Comparison of ENCODE assay signal across 8 mouse cellular contexts in genomic region chr17:48416425-48417195, GRCm38 (mm10). TPM values are rescaled to one million over a fixed set of nuclear protein-coding genes. Genes with fewer than 3 reads are reported as not detected.
DNase-seq lines count a peak whose midpoint lies in the region; ATAC-seq and TF ChIP-seq lines count a peak whose summit lies in the region.

No protein-coding gene starts in this region.

- WGBS in heart, adult 2 months, result 58% methylated on average over 14 of the region's 14 CpGs
- 89% methylated on average over 14 of the region's 14 CpGs for WGBS in forebrain, postnatal 0 days
- WGBS in intestine, embryonic 16.5 days, result 80% methylated on average over 14 of the region's 14 CpGs
- WGBS in limb, embryonic 13.5 days, result 90% methylated on average over 14 of the region's 14 CpGs
- 93% methylated on average over 14 of the region's 14 CpGs for WGBS in midbrain, embryonic 14.5 days
- WGBS in stomach, embryonic 16.5 days, result 74% methylated on average over 14 of the region's 14 CpGs

- TF ChIP-seq POLR2A in heart, adult 2 months (IDR thresholded peaks at IDR 0.05; ENCODE audit: insufficient read depth, low read depth, low read length), result no peak

- no peak overlapping the region; the same call in 1 of the 2 replicates for H3K27ac ChIP-seq in heart, adult 2 months
- H3K27ac ChIP-seq in forebrain, postnatal 0 days (ENCODE audit: low read depth, low read length), result no peak overlapping the region
- H3K27ac ChIP-seq in intestine, embryonic 16.5 days (ENCODE audit: low read length), result no peak overlapping the region
- no peak overlapping the region for H3K27ac ChIP-seq in limb, embryonic 13.5 days
- H3K27ac ChIP-seq in midbrain, embryonic 14.5 days (replicated peaks; ENCODE audit: low read depth, low read length), result 0 out of 2 replicates have a peak overlapping the region, but pooled peaks have one; percentile 6
- no peak overlapping the region for H3K27ac ChIP-seq in stomach, embryonic 16.5 days (ENCODE audit: low read length)

- no peaks in the 10 kb centered on the region for H3K79me2 ChIP-seq in heart, adult 2 months (replicated peaks; ENCODE audit: control insufficient read depth, insufficient read depth, low read length)

- no peaks in the 10 kb centered on the region for H3K9me3 ChIP-seq in forebrain, postnatal 0 days (ENCODE audit: low read length)
- H3K9me3 ChIP-seq in intestine, embryonic 16.5 days (ENCODE audit: control insufficient read depth, low read length), result no peaks in the 10 kb centered on the region
- H3K9me3 ChIP-seq in limb, embryonic 13.5 days, result no peaks in the 10 kb centered on the region
- H3K9me3 ChIP-seq in midbrain, embryonic 14.5 days (ENCODE audit: control insufficient read depth, low read length), result no peaks in the 10 kb centered on the region
- H3K9me3 ChIP-seq in stomach, embryonic 16.5 days (replicated peaks; ENCODE audit: control insufficient read depth, low read length), result no peaks in the 10 kb centered on the region

- no peak overlapping the region for H3K4me2 ChIP-seq in forebrain, postnatal 0 days (ENCODE audit: low read depth)
- no peak overlapping the region for H3K4me2 ChIP-seq in intestine, embryonic 16.5 days (ENCODE audit: low read depth, low read length)
- no peak overlapping the region for H3K4me2 ChIP-seq in limb, embryonic 13.5 days (replicated peaks)
- H3K4me2 ChIP-seq in midbrain, embryonic 14.5 days (ENCODE audit: low read length), result no peak overlapping the region
- H3K4me2 ChIP-seq in stomach, embryonic 16.5 days (ENCODE audit: low read depth, low read length), result no peak overlapping the region

- peak; percentile 53 to 70 for DNase-seq in heart, adult 2 months
- DNase-seq in heart, postnatal 25 days (ENCODE audit: low spot score), result no peak
- peak; percentile 70 for DNase-seq in brain, adult 2 months (ENCODE audit: low read depth, low spot score)
- DNase-seq in forebrain, postnatal 0 days, result peak; percentile 88
- DNase-seq in midbrain, embryonic 14.5 days, result peak; percentile 90

- H3K4me3 ChIP-seq in heart, adult 2 months, result no peak overlapping the region
- no peak overlapping the region for H3K4me3 ChIP-seq in forebrain, postnatal 0 days (ENCODE audit: low read depth, low read length)
- no peak overlapping the region for H3K4me3 ChIP-seq in intestine, embryonic 16.5 days (ENCODE audit: low read length)
- H3K4me3 ChIP-seq in limb, embryonic 13.5 days, result no peak overlapping the region
- no peak overlapping the region for H3K4me3 ChIP-seq in midbrain, embryonic 14.5 days (replicated peaks; ENCODE audit: low read depth, low read length)
- no peak overlapping the region for H3K4me3 ChIP-seq in stomach, embryonic 16.5 days (replicated peaks; ENCODE audit: low read length)

- peak; percentile 85 for TF ChIP-seq CTCF in heart, adult 2 months (IDR thresholded peaks at IDR 0.05)
- TF ChIP-seq CTCF in forebrain, postnatal 0 days (IDR thresholded peaks at IDR 0.05; ENCODE audit: low read depth), result peak; percentile 78

- peaks cover 4% of the 10 kb centered on the region; the same call in 1 of the 2 replicates for H3K36me3 ChIP-seq in heart, adult 2 months (ENCODE audit: control insufficient read depth, insufficient read depth, low read length)
- peaks cover 12% of the 10 kb centered on the region for H3K36me3 ChIP-seq in forebrain, postnatal 0 days (ENCODE audit: insufficient read depth)
- peaks cover 13% of the 10 kb centered on the region for H3K36me3 ChIP-seq in intestine, embryonic 16.5 days (ENCODE audit: control insufficient read depth, insufficient read depth, low read length)
- peaks cover 56% of the 10 kb centered on the region for H3K36me3 ChIP-seq in limb, embryonic 13.5 days
- H3K36me3 ChIP-seq in midbrain, embryonic 14.5 days (ENCODE audit: control insufficient read depth, insufficient read depth, low read length), result peaks cover 23% of the 10 kb centered on the region
- 0 out of 2 replicates have a peak, but pooled peaks cover 6% of the 10 kb centered on the region for H3K36me3 ChIP-seq in stomach, embryonic 16.5 days (ENCODE audit: control insufficient read depth, insufficient read depth, low read length)

- no peak overlapping the region for H3K9ac ChIP-seq in heart, adult 2 months (ENCODE audit: low read depth, low read length)
- no peak overlapping the region for H3K9ac ChIP-seq in forebrain, postnatal 0 days
- H3K9ac ChIP-seq in intestine, embryonic 16.5 days (ENCODE audit: low read depth, low read length), result no peak overlapping the region
- no peak overlapping the region for H3K9ac ChIP-seq in limb, embryonic 13.5 days
- H3K9ac ChIP-seq in midbrain, embryonic 14.5 days (replicated peaks; ENCODE audit: low read length), result no peak overlapping the region
- no peak overlapping the region for H3K9ac ChIP-seq in stomach, embryonic 16.5 days (ENCODE audit: low read length)

- 0 out of 2 replicates have a peak, but pooled peaks have one; percentile 15 for TF ChIP-seq EP300 in heart, adult 2 months (IDR thresholded peaks at IDR 0.05; ENCODE audit: insufficient read depth, low read depth, low read length)

- peaks cover 2% of the 10 kb centered on the region; the same call in 1 of the 2 replicates for H3K4me1 ChIP-seq in heart, adult 2 months (ENCODE audit: control insufficient read depth, insufficient read depth, low read length)
- H3K4me1 ChIP-seq in forebrain, postnatal 0 days (ENCODE audit: insufficient read depth), result no peaks in the 10 kb centered on the region
- peaks cover 12% of the 10 kb centered on the region; the same call in 1 of the 2 replicates for H3K4me1 ChIP-seq in intestine, embryonic 16.5 days (ENCODE audit: control insufficient read depth, insufficient read depth, low read length)
- H3K4me1 ChIP-seq in limb, embryonic 13.5 days, result peaks cover 7% of the 10 kb centered on the region
- H3K4me1 ChIP-seq in midbrain, embryonic 14.5 days (ENCODE audit: control insufficient read depth, insufficient read depth, low read length), result peaks cover 2% of the 10 kb centered on the region
- peaks cover 14% of the 10 kb centered on the region for H3K4me1 ChIP-seq in stomach, embryonic 16.5 days (ENCODE audit: control insufficient read depth, insufficient read depth, low read length)

- H3K27me3 ChIP-seq in heart, adult 2 months (ENCODE audit: control insufficient read depth, insufficient read depth, low read length), result no peaks in the 10 kb centered on the region
- H3K27me3 ChIP-seq in forebrain, postnatal 0 days (ENCODE audit: insufficient read depth, low read length), result no peaks in the 10 kb centered on the region
- H3K27me3 ChIP-seq in intestine, embryonic 16.5 days (replicated peaks; ENCODE audit: control insufficient read depth, insufficient read depth, low read length), result no peaks in the 10 kb centered on the region
- H3K27me3 ChIP-seq in limb, embryonic 13.5 days, result no peaks in the 10 kb centered on the region
- no peaks in the 10 kb centered on the region for H3K27me3 ChIP-seq in midbrain, embryonic 14.5 days (ENCODE audit: control insufficient read depth, insufficient read depth, low read length)
- no peaks in the 10 kb centered on the region for H3K27me3 ChIP-seq in stomach, embryonic 16.5 days (ENCODE audit: control insufficient read depth, insufficient read depth, low read length)

- ATAC-seq in forebrain, postnatal 0 days, result peak; percentile 89
- peak; percentile 52 for ATAC-seq in intestine, embryonic 16.5 days
- ATAC-seq in limb, embryonic 13.5 days (ENCODE audit: low FRiP score, low read depth), result 0 out of 2 replicates have a peak, but pooled peaks have one; percentile 57
- peak; percentile 70 for ATAC-seq in midbrain, embryonic 14.5 days (ENCODE audit: low FRiP score, low TSS enrichment)
- peak; percentile 70; the same call in 1 of the 2 replicates for ATAC-seq in stomach, embryonic 16.5 days (ENCODE audit: insufficient read depth, low FRiP score)

- intact Hi-C loops in heart, adult 2 months (cut with DNase I), result loop anchor here (1.0 to 5.0 kb wide), 4 partner anchors 21 to 186 kb away; partner anchors contain the start of genes Tspo2 and Unc5cl
- intact Hi-C loops in heart, postnatal 25 days (cut with DNase I), result loop anchor here (1.0 kb wide), 2 partner anchors 51 to 186 kb away; no protein-coding TSS in a partner anchor

RNA-seq across cellular contexts. Expression of gene Oard1, which starts 6.8 kb away (rescaled TPM):
- total RNA-seq in heart, adult 2 months (2021), result 10 to 100 TPM; 15.5 to 21.6 TPM
- polyA plus RNA-seq in heart, adult 2 months (2012; rRNA removed), result 8.6 and 20.5 TPM in 2 replicates
- 10 to 100 TPM; 12.9 to 14.3 TPM for total RNA-seq in heart, postnatal 25 days (2021)
- total RNA-seq in forebrain, postnatal 0 days (2014; rRNA removed), result 18.7 and 21.0 TPM in 2 replicates
- 36.0 and 40.0 TPM in 2 replicates for polyA plus RNA-seq in forebrain, postnatal 0 days (2015; fragmentation: Nextera tagmentation; extraction: Ambion mirVana)
- polyA plus RNA-seq in intestine, embryonic 16.5 days (2015; fragmentation: Nextera tagmentation; extraction: Ambion mirVana), result 62.7 and 70.6 TPM in 2 replicates
- 52.5 and 56.6 TPM in 2 replicates for polyA plus RNA-seq in limb, embryonic 13.5 days (2015; fragmentation: Nextera tagmentation; extraction: Ambion mirVana)
- 41.9 and 49.2 TPM in 2 replicates for polyA plus RNA-seq in midbrain, embryonic 14.5 days (2014; fragmentation: Nextera tagmentation; extraction: Ambion mirVana)
- polyA plus RNA-seq in stomach, embryonic 16.5 days (2015; fragmentation: Nextera tagmentation; extraction: Ambion mirVana), result 54.4 and 54.5 TPM in 2 replicates

RNA-seq across cellular contexts. Expression of gene Nfya, which starts 6.9 kb away (rescaled TPM):
- total RNA-seq in heart, adult 2 months (2021), result 10 to 100 TPM; 14.7 to 21.2 TPM
- 33.1 and 41.9 TPM in 2 replicates for polyA plus RNA-seq in heart, adult 2 months (2012; rRNA removed)
- 10 to 100 TPM; 19.6 to 21.4 TPM for total RNA-seq in heart, postnatal 25 days (2021)
- 25.2 and 35.0 TPM in 2 replicates for total RNA-seq in forebrain, postnatal 0 days (2014; rRNA removed)
- polyA plus RNA-seq in forebrain, postnatal 0 days (2015; fragmentation: Nextera tagmentation; extraction: Ambion mirVana), result 6.3 and 6.6 TPM in 2 replicates
- polyA plus RNA-seq in intestine, embryonic 16.5 days (2015; fragmentation: Nextera tagmentation; extraction: Ambion mirVana), result 9.3 and 10.8 TPM in 2 replicates
- polyA plus RNA-seq in limb, embryonic 13.5 days (2015; fragmentation: Nextera tagmentation; extraction: Ambion mirVana), result 16.7 and 17.2 TPM in 2 replicates
- 14.2 and 16.5 TPM in 2 replicates for polyA plus RNA-seq in midbrain, embryonic 14.5 days (2014; fragmentation: Nextera tagmentation; extraction: Ambion mirVana)
- polyA plus RNA-seq in stomach, embryonic 16.5 days (2015; fragmentation: Nextera tagmentation; extraction: Ambion mirVana), result 11.3 and 12.4 TPM in 2 replicates

RNA-seq across cellular contexts. Expression of gene Apobec2, which starts 16.1 kb away (rescaled TPM):
- 100 to 1,000 TPM; 222 to 256 TPM for total RNA-seq in heart, adult 2 months (2021)
- 150 and 194 TPM in 2 replicates for polyA plus RNA-seq in heart, adult 2 months (2012; rRNA removed)
- total RNA-seq in heart, postnatal 25 days (2021), result 100 to 1,000 TPM; 245 to 262 TPM
- total RNA-seq in forebrain, postnatal 0 days (2014; rRNA removed), result 0.43 and 1.1 TPM in 2 replicates
- 0.23 and 0.50 TPM in 2 replicates for polyA plus RNA-seq in forebrain, postnatal 0 days (2015; fragmentation: Nextera tagmentation; extraction: Ambion mirVana)
- 4.6 and 5.4 TPM in 2 replicates for polyA plus RNA-seq in intestine, embryonic 16.5 days (2015; fragmentation: Nextera tagmentation; extraction: Ambion mirVana)
- polyA plus RNA-seq in limb, embryonic 13.5 days (2015; fragmentation: Nextera tagmentation; extraction: Ambion mirVana), result 21.8 and 21.9 TPM in 2 replicates
- 0.26 and 0.29 TPM in 2 replicates for polyA plus RNA-seq in midbrain, embryonic 14.5 days (2014; fragmentation: Nextera tagmentation; extraction: Ambion mirVana)
- polyA plus RNA-seq in stomach, embryonic 16.5 days (2015; fragmentation: Nextera tagmentation; extraction: Ambion mirVana), result 5.6 and 31.0 TPM in 2 replicates

RNA-seq across cellular contexts. Expression of gene Tspo2, which starts 34.7 kb away (rescaled TPM):
- 1 to 10 TPM in 1 of 2 experiments, not detected in 1; 1.9 TPM for total RNA-seq in heart, adult 2 months (2021)
- 0.82 and 5.4 TPM in 2 replicates for polyA plus RNA-seq in heart, adult 2 months (2012; rRNA removed)
- 1 to 10 TPM in 1 of 2 experiments, under 1 TPM in 1; 0.91 to 1.2 TPM for total RNA-seq in heart, postnatal 25 days (2021)
- total RNA-seq in forebrain, postnatal 0 days (2014; rRNA removed), result 0.31 TPM in 1 of 2 replicates, not detected in the other
- 0.47 and 0.82 TPM in 2 replicates for polyA plus RNA-seq in forebrain, postnatal 0 days (2015; fragmentation: Nextera tagmentation; extraction: Ambion mirVana)
- polyA plus RNA-seq in intestine, embryonic 16.5 days (2015; fragmentation: Nextera tagmentation; extraction: Ambion mirVana), result 4.5 and 4.7 TPM in 2 replicates
- 1.8 and 2.0 TPM in 2 replicates for polyA plus RNA-seq in limb, embryonic 13.5 days (2015; fragmentation: Nextera tagmentation; extraction: Ambion mirVana)
- 2.5 and 4.6 TPM in 2 replicates for polyA plus RNA-seq in midbrain, embryonic 14.5 days (2014; fragmentation: Nextera tagmentation; extraction: Ambion mirVana)
- 8.1 and 8.5 TPM in 2 replicates for polyA plus RNA-seq in stomach, embryonic 16.5 days (2015; fragmentation: Nextera tagmentation; extraction: Ambion mirVana)

RNA-seq across cellular contexts. Expression of gene Unc5cl, which starts 38.1 kb away (rescaled TPM):
- total RNA-seq in heart, adult 2 months (2021), result under 1 TPM; 0.23 to 0.27 TPM
- 0.21 TPM in 1 of 2 replicates, not detected in the other for polyA plus RNA-seq in heart, adult 2 months (2012; rRNA removed)
- under 1 TPM; 0.14 to 0.16 TPM for total RNA-seq in heart, postnatal 25 days (2021)
- total RNA-seq in forebrain, postnatal 0 days (2014; rRNA removed), result not detected in 2 replicates
- polyA plus RNA-seq in forebrain, postnatal 0 days (2015; fragmentation: Nextera tagmentation; extraction: Ambion mirVana), result 0.14 and 0.56 TPM in 2 replicates
- polyA plus RNA-seq in intestine, embryonic 16.5 days (2015; fragmentation: Nextera tagmentation; extraction: Ambion mirVana), result 47.2 and 49.3 TPM in 2 replicates
- polyA plus RNA-seq in limb, embryonic 13.5 days (2015; fragmentation: Nextera tagmentation; extraction: Ambion mirVana), result 0.31 and 0.32 TPM in 2 replicates
- polyA plus RNA-seq in midbrain, embryonic 14.5 days (2014; fragmentation: Nextera tagmentation; extraction: Ambion mirVana), result 0.22 and 0.53 TPM in 2 replicates
- 13.7 and 13.8 TPM in 2 replicates for polyA plus RNA-seq in stomach, embryonic 16.5 days (2015; fragmentation: Nextera tagmentation; extraction: Ambion mirVana)
